ENCODE assay signal across 24 mouse cellular contexts in genomic region chr2:29218831-29219230, GRCm38 (mm10).
"Had no signal": no experiment of that assay in that cellular context is flagged by ENCODE, and none has a peak within 500 bp of the region (broad histone marks: within the 10 kb centered on the region; RNA-seq: fewer than 3 reads in every experiment).

No protein-coding gene starts in this region.

- H3K4me3 ChIP-seq: heart, adult 2 months; heart, embryonic 13.5 days; heart, embryonic 15.5 days; hindbrain, embryonic 10.5 days; hindbrain, embryonic 12.5 days; intestine, embryonic 15.5 days; layer of hippocampus, adult 2 months; left cerebral cortex, adult 2 months; limb, embryonic 10.5 days; limb, embryonic 12.5 days; liver, embryonic 13.5 days; liver, embryonic 15.5 days had no signal

- DNase-seq: gastrocnemius, postnatal 10 days; gastrocnemius, postnatal 25 days; heart, adult 2 months; heart, postnatal 14 days; heart, postnatal 36 days; kidney, adult 18-20 months; kidney, adult 8-10 months; kidney, postnatal 10 days; kidney, postnatal 25 days; kidney, postnatal 4 days; liver; liver, embryonic 13.5 days; liver, postnatal 0 days had no signal

- H3K27ac ChIP-seq: heart, embryonic 13.5 days; heart, embryonic 15.5 days; hindbrain, embryonic 10.5 days; hindbrain, embryonic 12.5 days; hindbrain, embryonic 14.5 days; intestine, embryonic 15.5 days; limb, embryonic 10.5 days; limb, embryonic 12.5 days; liver, embryonic 13.5 days; liver, embryonic 15.5 days had no signal
